Mouse (Mus musculus) lung, postnatal 14 days (tissue): ENCODE measurements around the gene Acvr2b.

Source experiments
- DNase-seq: peaks from one replicate; pipeline ENCODE4 v3.0.0; 2021

Gene Acvr2b

DNA sequence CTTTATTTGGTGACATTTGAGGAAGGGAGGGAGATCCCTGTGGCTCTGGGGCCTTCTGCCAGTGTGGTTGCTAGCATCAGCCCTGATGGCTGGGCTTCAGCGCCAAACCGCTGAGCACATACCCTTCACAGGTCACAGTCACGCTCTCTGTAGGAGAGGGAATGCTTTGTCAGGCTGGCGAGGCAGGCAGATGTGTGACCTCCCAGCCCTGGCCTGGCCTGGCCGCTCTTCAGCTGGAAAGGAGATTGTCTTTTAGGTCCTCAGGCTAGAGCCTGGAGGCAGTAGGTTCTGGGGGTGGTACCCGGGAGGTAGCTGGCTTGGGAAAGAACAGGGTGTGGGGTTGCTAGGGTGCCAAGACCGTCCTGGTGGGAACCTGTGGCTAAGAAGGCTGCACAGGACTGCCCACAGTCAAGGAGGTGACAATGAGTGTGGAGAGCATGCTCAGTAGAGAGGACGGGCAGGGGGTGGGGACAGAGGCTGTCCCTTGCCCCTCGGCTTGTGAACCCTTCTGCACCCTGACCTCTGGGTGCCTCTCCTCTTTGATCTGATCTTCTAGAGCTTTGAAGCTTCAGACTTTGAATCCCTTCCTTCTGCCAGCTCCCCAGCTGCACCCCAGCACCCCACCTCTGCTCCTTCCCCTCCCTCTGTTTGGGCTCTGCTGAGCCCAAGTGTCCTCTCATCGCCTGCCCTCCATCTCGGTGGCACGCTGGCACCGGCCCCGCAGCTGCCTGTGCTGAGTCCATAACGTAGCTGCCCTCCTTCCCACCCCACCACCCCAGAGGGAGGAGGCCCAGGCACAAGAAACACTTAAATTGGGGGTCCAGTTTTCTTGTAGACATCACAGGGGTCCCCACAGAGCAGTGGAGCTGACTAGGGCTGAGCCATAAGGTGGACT lies 73.0 kb downstream of the Acvr2b start:
- DNase-seq = peak; percentile 38

DNA sequence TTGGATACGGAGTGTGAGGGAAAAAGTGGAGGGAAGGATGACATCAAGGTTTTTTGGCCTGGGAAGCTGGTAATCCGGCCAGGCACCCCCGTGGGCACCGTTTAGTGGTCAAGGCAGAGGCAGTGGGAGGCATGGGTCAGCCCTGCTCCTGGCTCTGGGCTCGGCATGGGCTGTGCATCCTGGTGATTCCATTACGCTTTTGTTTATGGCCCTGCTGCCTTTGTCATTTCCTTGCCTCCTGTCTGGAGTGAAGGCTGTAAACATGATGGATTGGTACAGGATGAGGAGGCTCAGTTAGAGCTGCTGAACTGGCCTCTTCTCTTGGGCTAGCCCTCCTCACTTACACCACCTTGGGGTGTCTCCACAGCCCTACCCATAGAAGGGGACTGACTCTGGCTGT lies 75.8 kb downstream of the Acvr2b start:
- no peak for DNase-seq

DNA sequence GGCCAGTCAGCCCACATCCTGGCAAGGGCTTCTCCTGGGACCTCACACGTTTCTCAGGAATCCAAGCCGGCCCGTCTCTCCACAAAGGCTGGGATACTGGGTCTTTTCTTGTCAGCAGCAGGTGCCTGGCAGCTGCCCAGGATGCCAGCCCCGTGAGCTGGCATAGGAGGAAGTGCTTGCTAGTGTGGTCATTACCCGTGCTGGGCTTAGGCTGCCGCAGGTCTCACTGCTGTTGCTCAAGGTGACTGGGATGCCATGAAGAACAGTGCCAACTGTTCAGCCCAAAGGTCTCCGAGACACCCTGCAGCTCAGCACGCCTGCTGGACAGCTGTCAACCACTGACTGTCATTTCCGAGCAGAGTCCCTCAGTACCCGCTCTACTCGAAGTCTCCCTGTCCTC lies 76.4 kb downstream of the Acvr2b start:
- DNase-seq = no peak

DNA sequence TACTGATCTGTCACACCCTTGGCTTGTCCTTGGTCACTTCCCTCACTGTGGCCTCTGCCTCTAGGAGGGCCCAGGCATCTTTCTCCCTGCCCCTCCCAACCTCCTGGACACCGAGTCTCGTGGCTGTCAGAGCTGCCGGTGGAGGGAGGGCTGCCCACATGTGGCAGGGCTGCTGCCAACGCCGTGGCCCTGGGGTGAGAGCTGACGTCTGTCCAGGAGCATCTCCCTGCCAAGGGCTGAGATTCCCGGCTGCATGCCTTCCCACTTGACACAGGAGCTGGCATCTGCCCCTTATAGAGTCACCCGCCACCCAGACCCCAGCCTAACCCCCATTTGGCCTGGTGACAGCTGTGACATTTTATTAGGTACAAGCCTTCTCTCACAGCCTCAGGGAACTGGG lies 77.4 kb downstream of the Acvr2b start:
- no peak for DNase-seq

DNA sequence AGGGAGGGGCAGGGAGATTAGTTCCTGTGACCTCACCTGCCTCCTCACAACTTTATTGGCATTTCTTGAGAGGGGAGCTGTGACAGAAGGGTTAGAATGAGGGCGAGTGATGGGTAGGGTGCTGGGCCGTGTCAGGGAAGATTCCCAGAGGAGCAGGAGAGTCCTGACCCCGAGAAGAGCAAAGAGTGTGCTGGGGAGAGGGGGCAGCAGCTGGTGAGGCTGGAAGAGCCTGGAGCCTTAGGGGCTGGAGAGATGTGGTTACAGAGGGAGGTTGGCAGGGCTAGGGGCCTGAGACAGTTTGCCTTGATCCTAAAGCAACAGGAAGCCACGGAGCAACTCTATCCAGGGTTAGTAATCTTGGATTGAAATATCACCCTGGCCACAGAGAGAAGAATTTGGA lies 79.7 kb downstream of the Acvr2b start:
- no peak for DNase-seq

DNA sequence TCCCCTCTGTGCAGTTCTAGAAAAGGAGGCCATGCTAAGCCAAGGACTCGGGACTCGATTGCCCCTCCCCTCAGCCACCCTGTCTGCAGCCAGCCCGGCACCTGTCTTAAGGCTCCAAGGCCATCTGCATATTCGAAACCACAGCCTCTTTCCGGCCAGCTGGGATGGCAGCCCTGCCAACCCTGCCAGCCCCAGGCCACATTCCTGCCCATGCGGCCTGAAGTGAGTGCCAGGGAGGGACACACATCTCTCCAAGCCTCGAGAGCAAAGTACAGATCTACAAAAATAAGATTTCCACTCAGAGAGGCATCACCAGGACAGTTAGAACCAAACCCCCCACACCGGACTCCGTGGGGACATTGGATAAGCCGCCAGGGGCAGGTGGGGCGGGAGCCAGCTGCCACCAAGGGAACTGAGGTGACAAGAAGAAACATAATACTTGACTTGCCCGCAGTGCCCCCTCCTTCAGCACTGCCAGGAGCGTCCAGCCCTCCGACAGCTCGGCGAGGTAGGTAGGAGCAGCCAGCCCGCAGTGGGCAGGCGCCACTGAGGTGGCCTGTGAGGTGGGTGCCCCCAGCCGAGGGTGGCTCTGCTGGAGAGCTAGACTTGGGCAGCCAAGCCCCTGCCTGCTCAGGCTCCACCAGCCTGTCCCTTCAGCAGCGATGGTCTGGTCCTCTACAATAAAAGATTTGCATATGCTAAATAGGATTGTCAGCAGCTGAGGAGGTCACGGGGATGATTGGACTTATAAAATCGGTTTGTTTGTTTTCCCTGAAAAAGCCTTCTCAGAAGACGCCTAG lies 81.8 kb downstream of the Acvr2b start:
- no peak for DNase-seq

DNA sequence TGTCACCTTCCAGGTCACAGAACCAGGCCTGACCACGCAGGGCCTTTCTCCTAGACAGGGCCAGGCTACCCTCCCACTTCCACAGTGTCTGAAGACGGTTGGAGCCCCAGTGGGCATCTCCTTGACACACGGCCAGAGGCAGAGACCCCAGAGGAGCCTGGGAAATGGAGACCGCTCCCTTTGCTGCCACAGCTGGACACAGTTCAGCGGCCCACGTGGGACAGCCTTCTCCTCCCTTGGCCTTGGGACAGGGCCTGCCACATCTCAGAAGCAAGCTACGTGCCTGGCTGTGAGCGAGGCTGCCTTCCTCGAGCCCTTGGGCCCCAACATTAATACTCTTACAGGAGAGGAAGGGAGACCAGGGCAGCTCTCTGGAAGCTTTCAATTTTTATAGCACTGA lies 82.5 kb downstream of the Acvr2b start:
- DNase-seq = no peak
